Mouse (Mus musculus): ENCODE results near the gene Slc51a.

DNA sequence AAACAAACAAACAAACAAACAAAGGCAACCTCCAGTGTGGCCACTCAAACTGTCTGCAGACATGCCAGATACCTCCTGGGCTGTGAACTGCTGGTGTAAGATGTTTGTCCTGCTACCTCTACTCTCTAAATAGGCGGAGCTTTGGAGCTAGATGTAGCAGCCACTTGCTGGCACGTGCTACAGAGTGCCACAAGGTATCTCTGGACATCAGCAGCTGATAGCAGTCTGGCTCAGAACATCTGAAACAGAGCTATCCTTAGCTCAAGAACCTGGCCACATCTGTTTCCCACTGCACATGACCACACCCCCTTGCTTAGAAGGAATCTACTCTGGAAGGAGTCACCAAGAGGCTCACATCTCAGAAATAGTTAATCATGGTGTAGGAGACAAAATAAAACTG, 2.5 kb downstream of the Slc51a start:
- TF ChIP-seq EP300 (IDR thresholded peaks at IDR 0.05; ENCODE audit: insufficient read depth, low read depth, low read length): no peak
- TF ChIP-seq CTCF (IDR thresholded peaks at IDR 0.05; ENCODE audit: low read depth, low read length): no peak
- TF ChIP-seq POLR2A (IDR thresholded peaks at IDR 0.05; ENCODE audit: insufficient read depth, low read length): no peak

All from ES-Bruce4 (cell line).